Mouse (Mus musculus) myocyte (in vitro differentiated cells): ENCODE results near the gene Ipo9. TPM values are rescaled to one million over a fixed set of nuclear protein-coding genes. Genes with fewer than 3 reads are reported as not detected.
A peak's percentile ranks its signal among the peaks of the same experiment; 100 is the strongest.

ENCODE experiments used
- H3K27me3 ChIP-seq: one replicate; pipeline ENCODE4 v1.6.1; 2011; ENCODE audit not compliant: control insufficient read depth, insufficient read depth, insufficient read length
- H3K36me3 ChIP-seq: one replicate; pipeline ENCODE4 v1.6.1; 2011; ENCODE audit not compliant: control insufficient read depth, insufficient read depth
- H3K4me2 ChIP-seq: one replicate; pipeline ENCODE4 v1.6.1; 2011; ENCODE audit warnings: low read depth, control low read depth
- H3K4me3 ChIP-seq: one replicate; pipeline ENCODE4 v1.5.1; 2011; ENCODE audit warnings: mild to moderate bottlenecking, control low read depth, moderate library complexity
- H3K79me2 ChIP-seq: one replicate; pipeline ENCODE4 v1.6.1; 2011; ENCODE audit not compliant: control insufficient read depth, insufficient read depth
- H3ac ChIP-seq: one replicate; pipeline ENCODE4 v1.6.1; 2011; ENCODE audit not compliant: control insufficient read depth, insufficient read length
- CEBPB ChIP-seq: IDR thresholded peaks from 2 replicates; pipeline ENCODE4 v1.6.1; 2011; ENCODE audit warnings: mild to moderate bottlenecking, moderate library complexity; ENCODE audit not compliant: poor library complexity, insufficient read depth, severe bottlenecking
- E2F4 ChIP-seq: IDR thresholded peaks from one replicate; pipeline ENCODE4 v1.6.1; 2011; ENCODE audit warnings: mild to moderate bottlenecking, control low read depth, moderate library complexity; ENCODE audit not compliant: insufficient read depth
- MAX ChIP-seq: IDR thresholded peaks from one replicate; pipeline ENCODE4 v1.6.1; 2011; ENCODE audit warnings: low read depth, mild to moderate bottlenecking, control low read depth
- MYOD1 ChIP-seq, 3 experiments: IDR thresholded peaks; one replicate each; pipeline ENCODE4 v1.6.1; 2011; ENCODE audit warnings: control low read depth in 2 of 3, low read depth in 2 of 3, mild to moderate bottlenecking in 2 of 3, moderate library complexity in 1 of 3; ENCODE audit not compliant: insufficient read length in 2 of 3, control insufficient read depth in 1 of 3
- MYOG ChIP-seq, 3 experiments: IDR thresholded peaks; one replicate each; pipeline ENCODE4 v1.6.1; 2011; ENCODE audit warnings: control low read depth in 2 of 3, low read depth in 2 of 3, mild to moderate bottlenecking in 2 of 3; ENCODE audit not compliant: insufficient read length in 2 of 3, control insufficient read depth in 1 of 3, insufficient read depth in 1 of 3
- POLR2A ChIP-seq: IDR thresholded peaks from one replicate; pipeline ENCODE4 v1.6.1; 2011; ENCODE audit warnings: low read depth, mild to moderate bottlenecking, control low read depth, moderate library complexity; ENCODE audit not compliant: insufficient read length
- POLR2AphosphoS2 ChIP-seq: IDR thresholded peaks from one replicate; pipeline ENCODE4 v1.6.1; 2011; ENCODE audit warnings: low read depth, control low read depth; ENCODE audit not compliant: insufficient read length
- REST ChIP-seq: IDR thresholded peaks from one replicate; pipeline ENCODE4 v1.6.1; 2011; ENCODE audit warnings: mild to moderate bottlenecking, control low read depth, moderate library complexity; ENCODE audit not compliant: insufficient read depth, insufficient read length
- SRF ChIP-seq: IDR thresholded peaks from one replicate; pipeline ENCODE4 v1.6.1; 2011; ENCODE audit warnings: low read depth; ENCODE audit not compliant: control insufficient read depth, insufficient read length
- TCF12 ChIP-seq: IDR thresholded peaks from one replicate; pipeline ENCODE4 v1.6.1; 2011; ENCODE audit warnings: mild to moderate bottlenecking, control low read depth; ENCODE audit not compliant: poor library complexity, insufficient read depth, severe bottlenecking
- TCF3 ChIP-seq: IDR thresholded peaks from one replicate; pipeline ENCODE4 v1.6.1; 2011; ENCODE audit warnings: low read depth, control low read depth; ENCODE audit not compliant: insufficient read length
- USF1 ChIP-seq: IDR thresholded peaks from one replicate; pipeline ENCODE4 v1.6.1; 2011; ENCODE audit warnings: low read depth, mild to moderate bottlenecking, control low read depth, moderate library complexity
- polyA plus RNA-seq: library from polyadenylated mRNA; unstranded; fragments of >200 nt; fragmentation: generic; extraction: Trizol; gene quantifications from one replicate; pipeline ENCODE4 v1.2.1, GENCODE M21; 2012; ENCODE audit warnings: missing spikeins

Gene Ipo9
- polyA plus RNA-seq, 1 experiment = 55.5 TPM

- no peaks in the 10 kb centered on the region for H3K27me3 ChIP-seq
- H3K79me2 ChIP-seq = no peaks in the 10 kb centered on the region
- no peak overlapping the region for H3ac ChIP-seq
- no peak overlapping the region for H3K4me3 ChIP-seq
- H3K36me3 ChIP-seq = peaks cover 21% of the 10 kb centered on the region
- TF ChIP-seq TCF12 = no peak
- TF ChIP-seq TCF3 = no peak
- TF ChIP-seq POLR2AphosphoS2 = no peak
- TF ChIP-seq MYOG (IDR thresholded peaks at IDR 0.05; ENCODE audit: control insufficient read depth in 1 of 3, insufficient read depth in 1 of 3, insufficient read length in 2 of 3, low read depth in 2 of 3) = no peak
- TF ChIP-seq REST = no peak
- no peak for TF ChIP-seq MAX
- no peak for TF ChIP-seq MYOD1 (IDR thresholded peaks at IDR 0.05; ENCODE audit: control insufficient read depth in 1 of 3, insufficient read length in 2 of 3, low read depth in 2 of 3)
- no peak for TF ChIP-seq POLR2A
- TF ChIP-seq USF1 = no peak
- no peak for TF ChIP-seq E2F4
- no peak for TF ChIP-seq SRF
- no peak for TF ChIP-seq CEBPB
- H3K4me2 ChIP-seq = no peak overlapping the region
Measured at GRCm38 (mm10) chr1:135470546-135470945, 40.2 kb upstream of the Ipo9 start.

DNA sequence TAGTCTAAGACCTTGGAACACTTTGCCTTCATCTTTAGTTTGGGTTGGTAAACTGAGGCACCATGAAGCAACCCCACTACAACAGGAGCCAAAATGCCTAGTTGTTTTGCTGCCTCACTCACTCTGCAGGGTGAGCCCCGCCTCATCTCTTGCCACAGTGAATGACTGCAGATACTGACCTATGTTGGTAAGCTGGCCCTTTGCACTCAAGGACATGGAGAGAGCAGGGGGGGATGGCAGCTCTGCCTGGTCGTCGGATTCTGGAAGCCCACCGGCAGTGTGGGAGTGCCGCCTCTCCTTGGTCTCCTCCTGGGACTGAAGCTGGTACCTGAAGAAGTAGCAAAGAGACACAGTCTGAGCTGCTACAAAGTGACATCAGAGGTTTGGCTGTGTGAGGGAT lies 37.2 kb upstream of the Ipo9 start:
- H3K36me3 ChIP-seq = peaks cover 40% of the 10 kb centered on the region
- H3K4me3 ChIP-seq = no peak overlapping the region
- TF ChIP-seq CEBPB (no peak), POLR2A (peak; percentile 4), USF1 (no peak), REST (no peak)
- H3K4me2 ChIP-seq = peak overlapping the region; percentile 57
- H3K79me2 ChIP-seq = no peaks in the 10 kb centered on the region
- H3K27me3 ChIP-seq = no peaks in the 10 kb centered on the region
- H3ac ChIP-seq = no peak overlapping the region

DNA sequence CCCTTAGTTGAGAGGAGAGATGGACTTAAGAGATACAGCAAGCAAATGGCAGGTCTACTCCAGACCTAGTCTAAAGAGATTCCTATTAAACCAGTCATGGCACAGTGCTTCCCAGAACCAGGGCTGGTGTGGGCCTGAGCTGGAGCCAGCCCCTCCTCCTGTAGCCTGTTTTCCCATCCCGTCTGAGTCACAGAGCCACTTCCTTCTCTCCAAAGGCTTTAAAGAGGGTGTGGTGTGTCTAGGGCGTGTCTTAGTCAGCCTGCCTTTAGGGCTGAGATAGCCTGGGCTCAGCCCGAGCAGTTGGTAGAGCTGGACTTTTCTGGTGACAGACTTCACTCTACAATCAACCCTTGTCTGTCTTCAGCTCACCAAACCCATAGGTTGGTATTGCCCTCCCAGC lies 36.6 kb upstream of the Ipo9 start:
- TF ChIP-seq MAX (no peak), MYOG (IDR thresholded peaks at IDR 0.05; ENCODE audit: control insufficient read depth in 1 of 3, insufficient read depth in 1 of 3, insufficient read length in 2 of 3, low read depth in 2 of 3) (peak in 1 of 3 experiments; percentile 43), POLR2A (peak; percentile 34)
- no peak overlapping the region for H3ac ChIP-seq
- H3K27me3 ChIP-seq = no peaks in the 10 kb centered on the region
- no peaks in the 10 kb centered on the region for H3K79me2 ChIP-seq
- H3K4me2 ChIP-seq = peak overlapping the region; percentile 62
- H3K36me3 ChIP-seq = peaks cover 37% of the 10 kb centered on the region
- H3K4me3 ChIP-seq = no peak overlapping the region

- TF ChIP-seq REST = no peak
- no peaks in the 10 kb centered on the region for H3K79me2 ChIP-seq
- no peak overlapping the region for H3K4me2 ChIP-seq
- H3K36me3 ChIP-seq = peaks cover 37% of the 10 kb centered on the region
- H3K27me3 ChIP-seq = no peaks in the 10 kb centered on the region
- H3ac ChIP-seq = no peak overlapping the region
- no peak overlapping the region for H3K4me3 ChIP-seq
Measured at GRCm38 (mm10) chr1:135465734-135466133, 35.4 kb upstream of the Ipo9 start.

- Histone ChIP-seq H3K79me2 (no peaks in the 10 kb centered on the region), H3K4me2 (no peak overlapping the region), H3K27me3 (no peaks in the 10 kb centered on the region), H3ac (no peak overlapping the region), H3K36me3 (peaks cover 49% of the 10 kb centered on the region), H3K4me3 (no peak overlapping the region)
- TF ChIP-seq MYOG (IDR thresholded peaks at IDR 0.05; ENCODE audit: control insufficient read depth in 1 of 3, insufficient read depth in 1 of 3, insufficient read length in 2 of 3, low read depth in 2 of 3) (no peak), POLR2AphosphoS2 (no peak)
Measured at GRCm38 (mm10) chr1:135462736-135463135, 32.4 kb upstream of the Ipo9 start.

DNA sequence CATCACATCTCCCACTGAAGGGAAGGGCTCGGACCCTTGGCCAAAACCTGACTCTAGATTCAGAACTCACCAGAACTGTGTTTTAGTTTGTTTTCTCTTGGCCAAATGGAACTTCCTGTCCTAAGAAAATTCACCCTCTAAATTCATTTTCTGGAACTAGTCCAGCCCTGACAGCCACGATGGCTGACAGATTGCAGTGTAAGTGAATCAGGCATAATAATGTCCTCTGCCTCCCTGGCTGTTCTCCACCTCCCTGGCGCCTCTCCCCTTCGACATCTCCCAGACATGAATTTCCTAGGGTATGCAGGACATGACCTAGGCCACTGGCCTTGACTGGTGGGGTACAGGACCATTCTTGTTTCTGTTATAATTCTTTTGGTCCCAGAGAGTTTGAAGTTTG lies 32.0 kb upstream of the Ipo9 start:
- H3K4me2 ChIP-seq = no peak overlapping the region
- no peak overlapping the region for H3ac ChIP-seq
- H3K36me3 ChIP-seq = peaks cover 49% of the 10 kb centered on the region
- H3K27me3 ChIP-seq = no peaks in the 10 kb centered on the region
- TF ChIP-seq MYOG (IDR thresholded peaks at IDR 0.05; ENCODE audit: control insufficient read depth in 1 of 3, insufficient read depth in 1 of 3, insufficient read length in 2 of 3, low read depth in 2 of 3) = no peak
- TF ChIP-seq TCF12 = no peak
- no peak for TF ChIP-seq POLR2A
- TF ChIP-seq SRF = no peak
- TF ChIP-seq REST = no peak
- no peak for TF ChIP-seq POLR2AphosphoS2
- no peak for TF ChIP-seq CEBPB
- TF ChIP-seq E2F4 = no peak
- no peak for TF ChIP-seq USF1
- no peak overlapping the region for H3K4me3 ChIP-seq
- H3K79me2 ChIP-seq = no peaks in the 10 kb centered on the region
